Mouse (Mus musculus) embryonic facial prominence, embryonic 14.5 days (tissue): ENCODE data around the gene Gm7173. TPM values are rescaled to one million over a fixed set of nuclear protein-coding genes. Genes with fewer than 3 reads are reported as not detected.

ENCODE experiments used
- ATAC-seq: fragments of 200-750 bp; cut with Nextera tagmentation; 2 replicates; pipeline ENCODE4 v1.8.0; 2017; ENCODE audit warnings: low read depth, moderate number of reproducible peaks, moderate TSS enrichment
- DNase-seq: peaks from one replicate; pipeline ENCODE4 v3.0.0-alpha.2; 2015; ENCODE audit warnings: low spot score
- H3K27ac ChIP-seq: fragments of 300-500 bp; sonication (generic); replicated peaks from 2 replicates; pipeline ENCODE4 v1.5.1; 2014; ENCODE audit warnings: low read depth, mild to moderate bottlenecking, low read length, moderate library complexity
- H3K27me3 ChIP-seq: fragments of 300-500 bp; sonication (generic); replicated peaks from 2 replicates; pipeline ENCODE4 v1.6.1; 2014; ENCODE audit warnings: low read length; ENCODE audit not compliant: control insufficient read depth, insufficient read depth
- H3K36me3 ChIP-seq: fragments of 300-500 bp; sonication (generic); 2 replicates; pipeline ENCODE4 v1.6.1; 2014; ENCODE audit warnings: low read length, mixed read lengths; ENCODE audit not compliant: control insufficient read depth, insufficient read depth
- H3K4me1 ChIP-seq: fragments of 300-500 bp; sonication (generic); 2 replicates; pipeline ENCODE4 v1.6.1; 2014; ENCODE audit warnings: antibody characterized with exemption, low read length; ENCODE audit not compliant: control insufficient read depth, insufficient read depth
- H3K4me2 ChIP-seq: fragments of 300-500 bp; sonication (generic); 2 replicates; pipeline ENCODE4 v1.6.1; 2014; ENCODE audit warnings: low read depth, mild to moderate bottlenecking, low read length, moderate library complexity, mixed read lengths
- H3K4me3 ChIP-seq: fragments of 300-500 bp; sonication (generic); 2 replicates; pipeline ENCODE4 v1.5.1; 2014; ENCODE audit warnings: low read depth, mild to moderate bottlenecking, low read length
- H3K9ac ChIP-seq: fragments of 300-500 bp; sonication (generic); 2 replicates; pipeline ENCODE4 v1.6.1; 2014; ENCODE audit warnings: low read depth, mild to moderate bottlenecking, low read length, moderate library complexity, mixed read lengths
- H3K9me3 ChIP-seq: fragments of 300-500 bp; sonication (generic); 2 replicates; pipeline ENCODE4 v1.6.1; 2016; ENCODE audit warnings: low read length; ENCODE audit not compliant: control insufficient read depth
- WGBS: fragments of 180-500 bp; shearing (Covaris S2); extraction: QIAGEN DNeasy Blood & Tissue Kit; methylation state at CpG from one replicate; pipeline ENCODE4 v1.1.7; 2014; 5-methylcytosine and 5-hydroxymethylcytosine counted together
- polyA plus RNA-seq: library from polyadenylated mRNA; unstranded; fragments of >200 nt; fragmentation: Nextera tagmentation; extraction: Ambion mirVana; gene quantifications from 2 replicates; pipeline ENCODE4 v1.2.1, GENCODE M21; 2014

The Gm7173 gene
- polyA plus RNA-seq: 0.26 and 0.56 TPM in 2 replicates

- peak within 1 kb of the TSS; percentile 56 for H3K4me2 ChIP-seq
- H3K9ac ChIP-seq: peak within 1 kb of the TSS; percentile 42; the same call in 1 of the 2 replicates
- H3K4me3 ChIP-seq: peak within 1 kb of the TSS; percentile 39
- no peaks in the 10 kb centered on the region for H3K36me3 ChIP-seq
- peak; percentile 83 for ATAC-seq
- no peaks in the 10 kb centered on the region for H3K4me1 ChIP-seq
- WGBS: 21% methylated on average over 23 of the region's 23 CpGs
- no peaks in the 10 kb centered on the region for H3K27me3 ChIP-seq
- no peaks in the 10 kb centered on the region for H3K9me3 ChIP-seq
- H3K27ac ChIP-seq: no peak within 1 kb of the TSS
- peak; percentile 22 for DNase-seq
Measured at GRCm38 (mm10) chrX:79516977-79517645, at the start of gene Gm7173. Gm7173 (minus strand) TSS chrX:79517285.

DNA sequence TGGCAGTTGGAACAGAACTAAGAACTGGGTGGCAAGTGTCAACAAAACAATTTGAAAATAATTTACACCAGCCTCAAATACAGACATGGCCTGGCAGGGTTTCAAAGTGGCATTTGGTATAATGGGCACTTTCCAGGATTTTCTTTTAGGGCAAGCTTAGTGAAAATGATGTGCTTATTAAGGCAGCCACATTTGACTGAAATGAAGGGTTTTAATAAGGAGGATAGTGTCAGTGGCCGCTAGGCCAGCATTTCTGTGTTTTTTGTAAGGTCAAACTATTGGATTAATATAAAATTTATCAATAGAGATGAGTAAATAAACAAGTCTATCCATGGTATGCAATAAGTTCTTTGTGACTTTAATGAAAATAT is 546 bp upstream of the Gm7173 start:
- Histone ChIP-seq H3K9ac (no peak overlapping the region), H3K4me3 (peak overlapping the region; percentile 39)
- 71% methylated on average over 1 of the region's 1 CpGs for WGBS

GRCm38 (mm10) chrX:79316790-79317189 is 200.3 kb downstream of the Gm7173 start:
- no peaks in the 10 kb centered on the region for H3K36me3 ChIP-seq
- no peaks in the 10 kb centered on the region for H3K4me1 ChIP-seq
- DNase-seq (no peak), ATAC-seq (no peak)
- H3K9me3 ChIP-seq: no peaks in the 10 kb centered on the region
- H3K4me3 ChIP-seq: no peak overlapping the region
- H3K27ac ChIP-seq: no peak overlapping the region
- H3K9ac ChIP-seq: no peak overlapping the region
- no peaks in the 10 kb centered on the region for H3K27me3 ChIP-seq
- H3K4me2 ChIP-seq: no peak overlapping the region

More for the DNA sequence above, 546 bp upstream of the Gm7173 start:
- Histone ChIP-seq H3K36me3 (no peaks in the 10 kb centered on the region), H3K27me3 (no peaks in the 10 kb centered on the region), H3K27ac (no peak overlapping the region), H3K4me1 (no peaks in the 10 kb centered on the region), H3K4me2 (peak overlapping the region; percentile 56), H3K9me3 (no peaks in the 10 kb centered on the region)
- DNase-seq (no peak), ATAC-seq (no peak)

Other genes with a start within 250 kb of the Gm7173 start
- gene Mageb16, start 154.2 kb upstream of the Gm7173 start, polyA plus RNA-seq: not detected in 2 replicates